Mouse (Mus musculus) left cerebral cortex, adult 6 months (tissue): ENCODE data around the gene Tgds. TPM values are rescaled to one million over a fixed set of nuclear protein-coding genes. Genes with fewer than 3 reads are reported as not detected.

ENCODE experiments used
- long read RNA-seq, 2 experiments: library from polyadenylated mRNA; unstranded; transcript quantifications; one replicate each; pipeline ENCODE4 v2.0.0; 2019 to 2020
- polyA plus RNA-seq: library from polyadenylated mRNA; unstranded; fragments of <200 nt; fragmentation: Nextera tagmentation; gene quantifications from 2 replicates; pipeline ENCODE4 v1.2.3, GENCODE M21; 2021

Tgds gene
- polyA plus RNA-seq: 4.5 and 6.2 TPM in 2 replicates
- long read RNA-seq, experiment 1, transcript Tgds-201 (12 exons, 1,682 nt): major isoform, 32 of 50 reads
- long read RNA-seq, experiment 1, partial matches to known transcripts: 3 of 50 reads
- long read RNA-seq, experiment 1, other reads (novel, unspliced or antisense): 13 of 50 reads
- long read RNA-seq, experiment 2, transcript Tgds-201 (12 exons, 1,682 nt): major isoform, 7 of 11 reads
- long read RNA-seq, experiment 2, partial matches to known transcripts: 1 of 11 reads
- long read RNA-seq, experiment 2, other reads (novel, unspliced or antisense): 2 of 11 reads

DNA sequence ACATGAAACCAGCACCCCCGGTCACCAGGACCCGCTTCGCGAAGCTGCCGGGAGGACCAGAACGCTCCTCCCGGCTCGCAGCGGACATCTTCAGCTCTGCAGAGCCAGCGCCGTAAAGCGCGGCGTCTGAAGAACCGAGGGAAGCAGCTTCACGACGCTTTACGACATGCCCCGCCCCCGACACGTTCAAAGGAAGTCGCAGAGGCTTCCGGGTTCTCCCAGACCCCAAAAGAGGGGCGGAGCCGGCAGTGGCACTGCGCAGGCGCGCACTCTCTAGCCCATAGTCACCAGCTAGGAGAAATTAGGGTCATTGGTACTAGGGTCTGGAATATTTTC, at the start of gene Tgds:
Gene Tgds (minus strand): TSS at position 114 of the 336 bp plus-strand sequence.

GRCm38 (mm10) chr14:118136744-118137452, 4.3 kb upstream of the Tgds start, which contains the start of gene Gpr180:
Gene Gpr180, plus strand, starts transcription at chr14:118137158.

Other genes with a start within 250 kb of the Tgds start
- gene Dct, start 80.5 kb downstream of the Tgds start, polyA plus RNA-seq: 0.79 and 2.2 TPM in 2 replicates
- gene Gpr180, start 4.4 kb upstream of the Tgds start, polyA plus RNA-seq: 28.1 and 31.5 TPM in 2 replicates
- 1.3 and 7.1 TPM in 2 replicates for gene Sox21, start 104.3 kb upstream of the Tgds start, polyA plus RNA-seq
- gene Gm9376, start 134.2 kb upstream of the Tgds start, polyA plus RNA-seq: not detected in 2 replicates